Mouse (Mus musculus): ENCODE results near the gene Jchain. TPM values are rescaled to one million over a fixed set of nuclear protein-coding genes. Genes with fewer than 3 reads are reported as not detected.

Jchain gene
- total and polyA plus RNA-seq, 3 experiments = 336 to 1,319 (median 477) TPM

DNA sequence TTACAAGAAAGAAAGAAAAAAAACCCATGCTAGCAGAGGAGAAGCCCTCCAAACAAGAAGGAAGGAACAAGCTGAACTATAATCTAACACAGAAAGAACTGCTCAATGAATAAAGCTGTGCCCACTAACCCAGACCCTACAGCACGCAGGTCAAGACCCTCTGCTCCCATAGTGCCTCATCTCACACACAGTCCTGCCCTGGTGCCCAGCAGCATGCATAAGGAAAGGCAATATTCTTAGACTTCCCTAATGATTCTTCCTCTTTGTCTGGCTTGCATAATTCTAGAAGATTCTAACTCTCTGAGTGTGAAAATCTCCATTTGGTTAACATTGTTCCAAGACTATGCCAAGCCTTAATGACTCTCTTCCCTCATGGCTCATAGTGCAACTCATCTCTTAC, 18.7 kb downstream of the Jchain start:
- Histone ChIP-seq H3K79me2 (replicated peaks; ENCODE audit: control insufficient read depth, extremely low read depth, insufficient read depth, poor library complexity, severe bottlenecking) (no peaks in the 10 kb centered on the region), H3K4me1 (ENCODE audit: control insufficient read depth in 1 of 2, insufficient read depth in 2 of 2) (peaks cover 19 to 42% of the 10 kb centered on the region in 2 experiments), H3K36me3 (replicated peaks in 1 of 2; ENCODE audit: control insufficient read depth in 1 of 2, insufficient read depth in 1 of 2, low read length in 1 of 2) (no peaks in the 10 kb centered on the region), H3K4me3 (replicated peaks in 1 of 3; ENCODE audit: low read depth in 2 of 3, low read length in 2 of 3, poor library complexity in 1 of 3) (no peak overlapping the region), H3K9me3 (replicated peaks; ENCODE audit: low read length) (no peaks in the 10 kb centered on the region), H3K27me3 (replicated peaks) (no peaks in the 10 kb centered on the region), H3K4me2 (ENCODE audit: insufficient read depth, low read depth, poor library complexity, severe bottlenecking) (peak overlapping the region; percentile 43), H3K27ac (ENCODE audit: insufficient read depth, low read depth) (peak overlapping the region; percentile 99), H3K9ac (ENCODE audit: insufficient read depth, low read depth) (peak overlapping the region; percentile 52)
- TF ChIP-seq CHD1 (IDR thresholded peaks at IDR 0.05; ENCODE audit: low read depth, low read length) (no peak), JUN (IDR thresholded peaks at IDR 0.05; ENCODE audit: insufficient read depth, low read depth, low read length) (no peak), RCOR1 (conservative IDR thresholded peaks at IDR 0.05; ENCODE audit: low read depth, low read length) (no peak), NRF1 (IDR thresholded peaks at IDR 0.05; ENCODE audit: low read depth, low read length) (no peak), TBP (conservative IDR thresholded peaks at IDR 0.05; ENCODE audit: low read depth, low read length) (no peak; the same call in 1 of the 2 replicates), TCF12 (IDR thresholded peaks at IDR 0.05; ENCODE audit: low read depth, low read length) (no peak), RAD21 (IDR thresholded peaks at IDR 0.05; ENCODE audit: low read depth, low read length) (no peak), CTCF (conservative IDR thresholded peaks at IDR 0.05 in 1 of 2, IDR thresholded peaks at IDR 0.05 in 1 of 2; ENCODE audit: low read depth in 2 of 2, low read length in 2 of 2) (no peak), ELF1 (IDR thresholded peaks at IDR 0.05; ENCODE audit: low read depth, low read length) (no peak), HCFC1 (IDR thresholded peaks at IDR 0.05; ENCODE audit: low read depth, low read length) (no peak), ZKSCAN1 (IDR thresholded peaks at IDR 0.05; ENCODE audit: borderline replicate concordance, low read depth, low read length) (no peak), POLR2A (IDR thresholded peaks at IDR 0.05; ENCODE audit: low read depth, low read length) (no peak), USF1 (IDR thresholded peaks at IDR 0.05; ENCODE audit: low read depth, low read length) (no peak), BHLHE40 (IDR thresholded peaks at IDR 0.05; ENCODE audit: low read depth, low read length) (no peak), ETS1 (conservative IDR thresholded peaks at IDR 0.05; ENCODE audit: low read depth, low read length) (no peak), SMC3 (IDR thresholded peaks at IDR 0.05; ENCODE audit: low read depth, low read length) (no peak)
- dilution Hi-C loops (cut with MboI; ENCODE audit: extremely low pct_ligation_motif_present, extremely low pct_unique_long_range_greater_than_20kb, low sequenced_read_pairs) (no loop called here), in situ Hi-C loops (cut with MboI; ENCODE audit: low pct_ligation_motif_present, low pct_unique_long_range_greater_than_20kb, low sequenced_read_pairs) (no loop called here)
- no peak for DNase-seq (ENCODE audit: extremely low read depth)

DNA sequence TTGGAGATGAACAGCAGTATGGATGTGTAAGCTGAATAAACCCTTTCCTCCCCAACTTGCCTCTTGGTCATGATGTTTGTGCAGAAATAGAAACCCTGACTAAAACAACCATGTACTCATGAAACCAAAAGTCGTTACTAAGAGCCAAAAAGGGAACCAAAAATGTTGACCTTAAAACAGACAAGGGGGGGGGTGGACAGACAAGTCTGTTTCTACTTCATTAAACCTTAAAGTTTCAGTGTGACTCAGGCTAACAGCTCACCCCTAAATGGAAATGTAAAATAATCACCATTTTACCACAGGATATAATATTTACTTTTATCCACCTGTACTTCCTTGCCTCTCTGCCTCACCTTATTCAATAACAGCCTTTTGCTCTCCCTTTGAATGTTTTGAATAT, 19.1 kb downstream of the Jchain start:
- DNase-seq (ENCODE audit: extremely low read depth) = peak; percentile 88
- H3K79me2 ChIP-seq (replicated peaks; ENCODE audit: control insufficient read depth, extremely low read depth, insufficient read depth, poor library complexity, severe bottlenecking) = no peaks in the 10 kb centered on the region
- TF ChIP-seq MYC (IDR thresholded peaks at IDR 0.05; ENCODE audit: low read depth, low read length) (0 out of 2 replicates have a peak, but pooled peaks have one; percentile 42), ZKSCAN1 (IDR thresholded peaks at IDR 0.05; ENCODE audit: borderline replicate concordance, low read depth, low read length) (no peak), EP300 (IDR thresholded peaks at IDR 0.05; ENCODE audit: low read length) (peak; percentile 91), MXI1 (IDR thresholded peaks at IDR 0.05; ENCODE audit: low read depth, low read length) (no peak), POLR2A (IDR thresholded peaks at IDR 0.05; ENCODE audit: low read depth, low read length) (no peak), ETS1 (conservative IDR thresholded peaks at IDR 0.05; ENCODE audit: low read depth, low read length) (peak; percentile 90), CTCF (conservative IDR thresholded peaks at IDR 0.05 in 1 of 2, IDR thresholded peaks at IDR 0.05 in 1 of 2; ENCODE audit: low read depth in 2 of 2, low read length in 2 of 2) (no peak), SIN3A (IDR thresholded peaks at IDR 0.05; ENCODE audit: low read length) (0 out of 2 replicates have a peak, but pooled peaks have one; percentile 50), ELF1 (IDR thresholded peaks at IDR 0.05; ENCODE audit: low read depth, low read length) (no peak), ZNF384 (IDR thresholded peaks at IDR 0.05; ENCODE audit: low read depth, low read length) (peak; percentile 75; the same call in 1 of the 2 replicates), UBTF (IDR thresholded peaks at IDR 0.05; ENCODE audit: low read depth, low read length) (no peak), TBP (conservative IDR thresholded peaks at IDR 0.05; ENCODE audit: low read depth, low read length) (no peak), ZMIZ1 (IDR thresholded peaks at IDR 0.05; ENCODE audit: low read depth, low read length) (no peak), JUN (IDR thresholded peaks at IDR 0.05; ENCODE audit: insufficient read depth, low read depth, low read length) (peak; percentile 81), RCOR1 (conservative IDR thresholded peaks at IDR 0.05; ENCODE audit: low read depth, low read length) (no peak), SMC3 (IDR thresholded peaks at IDR 0.05; ENCODE audit: low read depth, low read length) (no peak), E2F4 (IDR thresholded peaks at IDR 0.05; ENCODE audit: insufficient replicate concordance, low read depth, low read length) (no peak), IRF4 (IDR thresholded peaks at IDR 0.05; ENCODE audit: low read depth, low read length) (peak; percentile 94), CHD2 (IDR thresholded peaks at IDR 0.05; ENCODE audit: low read length) (no peak), MAZ (IDR thresholded peaks at IDR 0.05; ENCODE audit: low read depth, low read length) (peak; percentile 90; the same call in 1 of the 2 replicates), TCF12 (IDR thresholded peaks at IDR 0.05; ENCODE audit: low read depth, low read length) (peak; percentile 84), POLR2AphosphoS2 (IDR thresholded peaks at IDR 0.05; ENCODE audit: low read depth, low read length) (no peak), USF2 (conservative IDR thresholded peaks at IDR 0.05; ENCODE audit: low read depth, low read length) (no peak), MAFK (IDR thresholded peaks at IDR 0.05; ENCODE audit: insufficient replicate concordance, low read length) (peak; percentile 58; the same call in 1 of the 2 replicates), GABPA (IDR thresholded peaks at IDR 0.05; ENCODE audit: insufficient replicate concordance, low read depth, low read length) (no peak)

More for the DNA sequence above, 19.1 kb downstream of the Jchain start:
- H3K36me3 ChIP-seq (replicated peaks in 1 of 2; ENCODE audit: control insufficient read depth in 1 of 2, insufficient read depth in 1 of 2, low read length in 1 of 2) = no peaks in the 10 kb centered on the region
- dilution Hi-C loops (cut with MboI; ENCODE audit: extremely low pct_ligation_motif_present, extremely low pct_unique_long_range_greater_than_20kb, low sequenced_read_pairs) (no loop called here), in situ Hi-C loops (cut with MboI; ENCODE audit: low pct_ligation_motif_present, low pct_unique_long_range_greater_than_20kb, low sequenced_read_pairs) (no loop called here)
- H3K4me1 ChIP-seq (ENCODE audit: control insufficient read depth in 1 of 2, insufficient read depth in 2 of 2) = peaks cover 19 to 42% of the 10 kb centered on the region in 2 experiments
- H3K27me3 ChIP-seq (replicated peaks) = no peaks in the 10 kb centered on the region
- H3K9ac ChIP-seq (ENCODE audit: insufficient read depth, low read depth) = peak overlapping the region; percentile 52
- peak overlapping the region; percentile 43 for H3K4me2 ChIP-seq (ENCODE audit: insufficient read depth, low read depth, poor library complexity, severe bottlenecking)
- H3K4me3 ChIP-seq (replicated peaks in 1 of 3; ENCODE audit: low read depth in 2 of 3, low read length in 2 of 3, poor library complexity in 1 of 3) = no peak overlapping the region
- peak overlapping the region; percentile 99 for H3K27ac ChIP-seq (ENCODE audit: insufficient read depth, low read depth)
- no peaks in the 10 kb centered on the region for H3K9me3 ChIP-seq (replicated peaks; ENCODE audit: low read length)

Measured in CH12.LX (cell line).